Mouse (Mus musculus) inflammation-experienced regulatory T-cells, adult 6 months (primary cell): ENCODE results near the gene Rem1. TPM values are rescaled to one million over a fixed set of nuclear protein-coding genes. Genes with fewer than 3 reads are reported as not detected.
"Not testable (repeated sequence)": the region's sequence is repeated elsewhere in the genome, so short reads cannot be mapped to it uniquely, and the experiment has no call there.

ENCODE experiments used
- ATAC-seq: one replicate; pipeline ENCODE4 v1.8.0; 2017
- polyA plus RNA-seq, 3 experiments: library from polyadenylated mRNA; unstranded; fragments of 100-300 nt; shearing (Covaris generic); gene quantifications; one replicate each; pipeline ENCODE4 v1.2.1; 2017

Gene Rem1
- polyA plus RNA-seq, 3 experiments from 2014 or later = not detected

GRCm38 (mm10) chr2:152629904-152630303 lies 3.2 kb downstream of the Rem1 start:
- ATAC-seq = no peak

- ATAC-seq = no peak
Observed at GRCm38 (mm10) chr2:152633334-152633733, 6.6 kb downstream of the Rem1 start.

GRCm38 (mm10) chr2:152634311-152634710 lies 7.6 kb downstream of the Rem1 start:
- ATAC-seq = no peak

- ATAC-seq = no peak
Observed at GRCm38 (mm10) chr2:152636246-152637005, 9.7 kb downstream of the Rem1 start.

- no peak for ATAC-seq
Observed at GRCm38 (mm10) chr2:152637006-152637322, 10.2 kb downstream of the Rem1 start.

- ATAC-seq = no peak
Observed at GRCm38 (mm10) chr2:152637381-152637780, 10.6 kb downstream of the Rem1 start.

DNA sequence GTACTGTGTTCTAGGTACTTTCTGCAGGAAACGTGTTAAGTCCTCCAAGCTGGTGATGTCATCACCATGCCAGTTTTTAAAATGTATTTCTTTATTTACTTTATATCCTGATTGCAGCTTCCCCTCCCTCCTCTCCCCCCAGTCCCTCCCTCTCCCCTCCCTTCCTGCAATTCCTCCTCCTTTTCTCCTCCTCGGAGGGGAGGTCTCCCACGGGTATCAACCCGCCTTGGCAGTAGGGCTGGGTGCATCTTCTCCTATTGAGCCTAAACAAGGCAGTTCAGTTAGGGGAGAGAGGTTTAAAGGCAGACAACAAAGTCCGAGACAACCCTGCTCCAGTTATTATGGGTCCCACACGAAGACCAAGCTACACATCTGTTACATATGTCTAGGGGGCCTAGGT lies 12.1 kb downstream of the Rem1 start:
- ATAC-seq = no peak

DNA sequence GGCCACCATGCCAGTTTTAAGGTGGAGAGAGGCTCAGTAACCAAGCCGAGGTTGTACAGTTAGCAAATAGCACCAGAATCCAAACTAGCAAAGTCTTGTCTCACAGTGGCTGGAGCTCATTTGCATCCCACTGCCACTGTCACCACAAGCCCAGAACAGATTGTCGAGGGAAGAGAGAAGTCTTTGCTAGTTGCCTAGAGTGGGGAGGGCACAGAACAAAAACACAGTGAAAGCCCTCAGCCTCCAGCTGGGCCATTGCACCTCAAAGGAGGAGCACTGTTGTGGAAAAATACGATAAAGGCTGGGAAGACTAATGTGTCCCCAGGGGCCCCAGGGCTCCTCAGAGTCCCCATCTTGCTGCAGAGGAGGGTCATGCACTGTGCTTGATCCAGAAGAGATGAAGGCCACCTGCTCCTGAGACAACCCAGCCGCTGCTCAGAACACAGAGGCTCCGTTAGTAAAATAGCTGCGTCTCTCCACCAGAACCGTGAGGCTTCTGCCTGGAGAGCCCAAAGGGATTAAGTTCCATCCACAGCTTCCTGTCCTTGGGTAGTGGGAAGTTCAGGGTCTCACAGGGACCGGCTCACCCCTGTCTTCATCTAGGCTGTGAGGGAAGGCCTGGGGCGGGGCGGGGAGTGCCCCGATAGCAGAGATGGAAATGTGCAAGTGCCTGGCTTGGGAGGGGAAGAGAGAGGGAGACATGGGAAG lies 12.8 kb downstream of the Rem1 start:
- ATAC-seq = no peak

GRCm38 (mm10) chr2:152652901-152653620 lies 26.3 kb downstream of the Rem1 start:
- ATAC-seq = no peak

- ATAC-seq = no peak
Observed at GRCm38 (mm10) chr2:152653874-152654715, 27.3 kb downstream of the Rem1 start.

DNA sequence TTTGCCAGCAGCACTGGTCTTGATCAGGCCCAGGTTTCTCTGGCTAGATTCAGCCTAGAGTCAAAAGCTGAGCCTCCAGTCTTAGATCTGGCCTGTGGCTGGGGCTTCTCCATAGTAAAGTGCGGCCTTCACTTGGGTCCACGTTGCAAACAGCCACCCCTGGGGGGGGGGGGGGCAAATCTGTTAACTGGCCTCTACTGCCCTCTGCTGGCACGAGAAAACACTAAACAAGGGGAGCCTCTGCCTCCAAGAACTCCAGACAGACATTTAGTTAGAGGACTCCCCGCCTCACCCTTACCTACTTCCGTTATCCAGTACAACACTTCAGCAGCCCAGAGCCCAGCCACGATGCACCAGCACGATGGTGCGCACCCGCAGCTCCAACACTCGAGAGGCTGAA lies 30.6 kb downstream of the Rem1 start:
- ATAC-seq = no peak

DNA sequence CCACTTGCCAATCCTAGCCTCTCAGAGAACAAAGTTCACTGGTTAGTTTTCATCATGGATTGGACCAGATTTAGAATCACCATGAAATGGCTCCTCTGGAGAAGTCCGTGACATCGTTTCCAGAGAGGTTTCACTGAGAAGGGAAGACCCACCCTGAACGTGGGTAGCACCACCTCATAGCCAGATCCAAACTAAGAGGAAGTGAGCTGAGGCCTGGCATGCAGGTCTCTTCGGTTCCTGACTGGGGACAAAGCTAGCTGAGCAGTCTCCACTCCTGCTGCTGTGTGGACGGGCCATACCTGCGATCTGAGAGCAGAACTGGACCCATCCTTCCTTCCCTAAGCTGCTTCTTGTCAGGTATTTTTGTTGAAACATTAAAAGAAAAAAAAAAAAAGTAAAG lies 34.4 kb downstream of the Rem1 start:
- ATAC-seq = no peak

- ATAC-seq = not testable (repeated sequence)
Observed at GRCm38 (mm10) chr2:152666191-152666590, 39.4 kb downstream of the Rem1 start.

GRCm38 (mm10) chr2:152669256-152669638 lies 42.5 kb downstream of the Rem1 start, which contains the start of gene H13:
Gene H13 (plus strand): TSS chr2:152669461.
- ATAC-seq = peak; percentile 77

GRCm38 (mm10) chr2:152669639-152670484 lies 43.1 kb downstream of the Rem1 start:
- ATAC-seq = peak; percentile 30

DNA sequence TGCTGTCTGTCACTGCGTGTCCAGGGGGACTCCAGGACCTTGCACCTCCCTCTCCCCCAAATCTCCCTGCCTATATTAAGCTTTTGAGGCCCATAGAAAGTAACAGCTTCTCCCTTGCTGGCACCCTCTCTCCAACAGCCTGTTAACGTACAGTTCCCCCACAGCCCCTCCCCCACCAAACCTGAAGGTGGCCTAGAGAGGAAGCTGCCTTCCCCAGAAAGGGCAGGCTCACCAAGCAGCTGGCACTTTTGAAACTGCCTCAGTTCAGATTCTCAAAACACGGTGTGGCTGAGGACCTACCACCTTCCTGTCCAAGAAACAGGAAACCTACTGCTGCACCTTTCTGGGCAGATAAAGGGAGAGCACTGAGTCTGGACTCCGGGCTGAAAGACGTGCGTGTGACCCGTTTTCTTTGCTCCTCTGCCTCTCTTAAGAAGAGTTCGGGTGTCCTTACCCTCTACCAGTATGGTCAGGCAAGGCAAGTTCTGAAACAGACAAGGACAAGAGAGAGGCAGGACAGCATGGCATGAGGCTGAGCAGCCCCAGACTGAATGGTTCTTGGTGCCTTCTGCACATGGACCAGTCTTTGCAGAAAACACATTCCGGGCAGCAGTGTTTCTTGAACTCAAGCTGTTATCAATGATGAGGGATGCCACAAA lies 44.4 kb downstream of the Rem1 start:
- peak; percentile 18 for ATAC-seq

GRCm38 (mm10) chr2:152671642-152671999 lies 44.9 kb downstream of the Rem1 start:
- peak; percentile 78 for ATAC-seq

GRCm38 (mm10) chr2:152672166-152672565 lies 45.4 kb downstream of the Rem1 start:
- no peak for ATAC-seq

DNA sequence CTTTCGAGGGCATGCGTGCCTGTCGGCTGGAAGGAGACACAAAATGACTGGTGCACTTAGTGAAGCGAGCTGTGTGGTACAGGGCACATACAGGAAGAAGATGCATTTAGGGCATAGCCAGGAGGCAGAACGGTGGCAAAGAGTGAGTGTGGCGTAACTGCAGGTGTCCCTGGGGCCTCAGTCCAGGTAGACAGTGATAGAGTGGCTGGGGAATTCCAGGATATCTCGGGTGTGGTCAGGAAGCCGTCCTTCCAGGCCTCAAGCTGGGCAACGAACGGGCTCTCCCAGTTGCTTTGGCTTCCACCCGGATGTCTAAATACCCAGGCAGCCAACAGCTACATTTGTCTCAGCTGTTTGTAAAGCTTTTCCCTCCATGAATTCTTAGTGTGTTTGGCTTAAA lies 47.4 kb downstream of the Rem1 start:
- ATAC-seq = no peak

DNA sequence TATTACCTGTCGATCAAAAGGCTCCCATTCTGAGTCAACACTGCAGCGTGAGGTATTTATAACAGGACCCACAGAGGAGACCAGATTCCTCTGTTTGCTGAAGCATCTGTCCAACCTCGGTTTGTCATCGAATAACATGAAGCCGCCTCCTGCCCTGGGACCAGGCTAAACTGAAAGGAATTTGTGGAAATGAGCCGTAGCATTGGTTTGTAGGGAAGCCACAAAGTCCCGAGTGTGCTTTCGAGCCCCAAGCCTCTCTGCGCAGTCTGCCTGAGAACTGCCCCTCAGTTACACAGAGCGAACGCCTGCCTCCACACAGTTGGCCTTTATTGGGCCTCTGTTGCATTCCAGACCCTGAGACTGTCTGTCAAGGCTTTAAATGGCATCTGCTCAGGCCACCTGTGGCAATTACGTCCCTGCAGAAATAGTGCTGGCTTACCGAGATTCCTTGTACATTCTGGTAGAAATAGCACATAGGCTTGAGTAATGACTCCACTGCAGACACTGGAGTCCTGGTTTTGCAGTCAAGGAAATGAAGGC lies 48.6 kb downstream of the Rem1 start:
- ATAC-seq = no peak

GRCm38 (mm10) chr2:152678302-152678701 lies 51.6 kb downstream of the Rem1 start:
- peak; percentile 32 for ATAC-seq
